Mouse (Mus musculus): Measurements from ENCODE around the gene Cyp2d26. TPM values are rescaled to one million over a fixed set of nuclear protein-coding genes. Genes with fewer than 3 reads are reported as not detected.

Gene Cyp2d26
- not detected for polyA plus RNA-seq (2017; shearing (Covaris generic))

GRCm38 (mm10) chr15:82794277-82794676 is at the start of gene Cyp2d26:
Cyp2d26 (minus strand) TSS chr15:82794294.

GRCm38 (mm10) chr15:82763631-82764420 is 30.3 kb downstream of the Cyp2d26 start, which contains the start of gene Cyp2d40:
Cyp2d40 (minus strand) TSS chr15:82764183.

Other genes starting within 250 kb of the Cyp2d26 start
- not detected for gene Cyp2d12, start 239.2 kb downstream of the Cyp2d26 start, polyA plus RNA-seq (2017; shearing (Covaris generic))
- gene Cyp2d34, start 173.3 kb downstream of the Cyp2d26 start, polyA plus RNA-seq (2017; shearing (Covaris generic)) = not detected
- not detected for gene Cyp2d40, start 30.1 kb downstream of the Cyp2d26 start, polyA plus RNA-seq (2017; shearing (Covaris generic))
- 6.0 TPM for gene Tcf20, start 193.6 kb upstream of the Cyp2d26 start, polyA plus RNA-seq (2017; shearing (Covaris generic))
- gene Nfam1, start 239.0 kb upstream of the Cyp2d26 start, polyA plus RNA-seq (2017; shearing (Covaris generic)) = 0.68 TPM

Measured in activated CD4-positive, CD25-positive, alpha-beta regulatory T cell, adult 9 weeks (primary cell).